Mouse (Mus musculus): ENCODE measurements at regions not wholly inside any gene's neighbourhood (a gene's known extent, or its start where the extent isn't known, plus 50 kb on each side); places are given as distances from the start of the nearest gene placed in this dataset.

DNA sequence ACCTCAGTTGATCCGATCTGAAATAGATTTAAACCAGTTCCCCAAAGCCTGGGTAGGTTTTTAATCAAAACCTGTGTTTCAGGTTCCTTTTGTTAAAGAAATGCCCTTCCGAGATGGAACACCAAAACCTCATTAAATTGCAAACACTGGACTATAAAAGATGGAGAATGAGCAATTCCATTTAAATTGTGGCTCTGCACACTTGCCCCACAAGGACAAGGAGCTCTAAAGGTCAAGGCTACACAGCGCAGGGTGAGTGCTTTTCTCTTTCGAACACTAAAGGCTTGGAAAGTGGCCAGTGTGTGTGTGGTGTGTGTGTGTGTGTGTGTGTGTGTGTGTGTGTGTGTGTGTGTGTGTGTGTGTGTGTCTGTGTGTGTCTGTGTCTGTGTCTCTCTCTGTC lies 246.1 kb downstream of the Tmem38b start:
- Histone ChIP-seq H3K4me2 (replicated peaks) (no peak overlapping the region), H3K36me3 (no peaks in the 10 kb centered on the region), H3K27ac (no peak overlapping the region; the same call in 1 of the 2 replicates), H3K27me3 (no peaks in the 10 kb centered on the region), H3K9me3 (replicated peaks) (peaks cover 8% of the 10 kb centered on the region), H3K4me3 (no peak overlapping the region), H3K4me1 (peaks cover 16% of the 10 kb centered on the region), H3K9ac (no peak overlapping the region)
- 0 out of 2 replicates have a peak, but pooled peaks have one; percentile 18 for ATAC-seq (ENCODE audit: low FRiP score)
- 43% methylated on average over 4 of the region's 4 CpGs for WGBS

DNA sequence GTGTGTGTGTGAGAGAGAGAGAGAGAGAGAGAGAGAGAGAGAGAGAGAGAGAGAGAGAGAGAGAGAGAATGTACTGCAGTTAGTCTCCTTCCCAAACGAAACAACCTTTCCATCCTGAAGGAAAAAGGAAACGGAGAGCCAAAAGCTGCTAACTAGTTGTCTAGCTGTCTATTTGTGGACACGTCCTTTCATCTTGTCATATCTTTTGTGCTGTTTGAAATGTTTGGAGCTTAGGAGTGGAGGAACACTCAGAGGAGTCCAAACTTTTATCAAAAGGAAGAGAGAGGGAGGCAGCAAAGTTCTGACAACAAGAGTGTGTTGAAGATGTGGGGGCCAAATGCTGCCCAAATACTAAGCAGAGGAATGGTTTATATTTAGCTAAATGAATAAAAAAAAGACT lies 246.6 kb downstream of the Tmem38b start:
- no peak for ATAC-seq (ENCODE audit: low FRiP score)
- Histone ChIP-seq H3K9ac (no peak overlapping the region), H3K9me3 (replicated peaks) (peaks cover 8% of the 10 kb centered on the region), H3K36me3 (no peaks in the 10 kb centered on the region), H3K4me1 (peaks cover 16% of the 10 kb centered on the region), H3K4me2 (replicated peaks) (no peak overlapping the region; the same call in 1 of the 2 replicates), H3K27me3 (no peaks in the 10 kb centered on the region), H3K27ac (peak overlapping the region; percentile 67), H3K4me3 (no peak overlapping the region)
- WGBS = 23% methylated on average over 3 of the region's 3 CpGs

DNA sequence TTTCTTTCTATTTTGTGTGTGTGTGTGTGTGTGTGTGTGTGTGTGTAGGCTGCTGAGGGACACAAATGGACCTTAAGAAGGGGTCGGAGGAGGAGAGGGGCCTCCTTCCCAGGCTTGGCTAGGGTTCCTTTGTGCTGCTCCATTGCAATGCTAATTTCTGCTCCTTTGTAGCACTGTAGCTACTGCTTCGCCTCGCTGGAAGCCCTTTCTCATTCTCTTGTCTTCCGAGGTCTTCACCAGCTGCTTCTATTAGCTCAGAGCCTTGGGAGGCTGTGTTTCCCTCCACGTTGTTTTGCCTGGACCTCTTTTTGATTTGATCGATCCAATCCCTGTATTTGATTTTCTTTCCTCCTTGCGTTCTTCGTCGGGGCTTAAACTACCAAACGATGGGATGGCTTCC lies 247.1 kb downstream of the Tmem38b start:
- Histone ChIP-seq H3K4me1 (peaks cover 16% of the 10 kb centered on the region), H3K4me2 (replicated peaks) (peak overlapping the region; percentile 21), H3K27ac (peak overlapping the region; percentile 67), H3K27me3 (no peaks in the 10 kb centered on the region), H3K4me3 (no peak overlapping the region), H3K36me3 (no peaks in the 10 kb centered on the region), H3K9me3 (replicated peaks) (peaks cover 8% of the 10 kb centered on the region), H3K9ac (no peak overlapping the region)
- peak; percentile 88 for ATAC-seq (ENCODE audit: low FRiP score)
- 12% methylated on average over 10 of the region's 10 CpGs for WGBS

DNA sequence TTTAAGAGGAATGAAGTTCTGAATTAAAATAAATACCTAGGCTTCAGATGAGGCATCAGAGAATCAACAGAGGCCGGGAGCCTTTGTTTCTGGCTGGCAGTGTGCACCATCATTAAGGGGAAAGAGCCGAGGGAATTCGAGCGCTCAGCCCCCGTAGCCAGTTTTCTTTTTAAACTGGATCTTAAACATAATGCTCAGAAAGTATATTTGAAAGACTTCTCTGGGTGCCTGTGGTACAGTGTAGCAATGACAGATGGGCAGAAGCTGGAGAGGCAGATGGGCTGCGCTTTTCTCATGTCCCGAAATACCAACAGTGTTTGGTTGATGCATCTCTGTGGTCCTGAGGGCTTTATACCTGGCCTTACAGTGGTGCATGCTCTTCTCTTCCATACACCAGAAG lies 247.6 kb downstream of the Tmem38b start:
- no peaks in the 10 kb centered on the region for H3K36me3 ChIP-seq
- peak overlapping the region; percentile 67 for H3K27ac ChIP-seq
- ATAC-seq (ENCODE audit: low FRiP score) = 0 out of 2 replicates have a peak, but pooled peaks have one; percentile 40
- no peak overlapping the region for H3K4me3 ChIP-seq
- no peak overlapping the region for H3K9ac ChIP-seq
- peaks cover 8% of the 10 kb centered on the region for H3K9me3 ChIP-seq (replicated peaks)
- peaks cover 16% of the 10 kb centered on the region for H3K4me1 ChIP-seq
- no peaks in the 10 kb centered on the region for H3K27me3 ChIP-seq
- peak overlapping the region; percentile 21; the same call in 1 of the 2 replicates for H3K4me2 ChIP-seq (replicated peaks)
- WGBS = 38% methylated on average over 7 of the region's 7 CpGs

- Histone ChIP-seq H3K27ac (no peak overlapping the region), H3K4me1 (peaks cover 16% of the 10 kb centered on the region), H3K9ac (no peak overlapping the region), H3K9me3 (replicated peaks) (peaks cover 8% of the 10 kb centered on the region), H3K4me2 (replicated peaks) (no peak overlapping the region), H3K4me3 (no peak overlapping the region), H3K27me3 (no peaks in the 10 kb centered on the region), H3K36me3 (no peaks in the 10 kb centered on the region)
- no peak for ATAC-seq (ENCODE audit: low FRiP score)
- 60% methylated on average over 5 of the region's 5 CpGs for WGBS
Measured at GRCm38 (mm10) chr4:54074226-54074625, 248.4 kb downstream of the Tmem38b start.

DNA sequence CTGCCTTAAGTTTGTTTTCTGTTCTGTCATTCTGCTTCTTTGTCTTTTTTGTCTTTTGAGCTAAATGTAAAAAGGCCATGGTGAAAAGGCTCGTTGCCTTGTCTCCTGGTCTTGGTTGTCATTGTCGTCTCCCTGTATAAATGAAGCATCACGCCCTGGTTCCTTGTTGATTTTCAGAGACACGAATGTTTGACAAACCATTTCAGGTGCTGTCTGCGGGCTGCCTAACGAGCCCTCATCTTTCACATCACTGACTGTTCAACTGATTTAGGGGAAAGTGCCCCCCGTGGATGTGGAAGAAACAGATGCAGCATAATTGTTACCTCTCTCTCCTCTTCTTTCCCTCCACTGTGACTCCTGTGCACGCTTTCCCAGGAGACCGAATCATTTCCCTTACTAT lies 254.7 kb downstream of the Tmem38b start:
- Histone ChIP-seq H3K9me3 (replicated peaks) (no peaks in the 10 kb centered on the region), H3K9ac (no peak overlapping the region), H3K36me3 (no peaks in the 10 kb centered on the region), H3K4me1 (no peaks in the 10 kb centered on the region), H3K4me3 (no peak overlapping the region), H3K27me3 (no peaks in the 10 kb centered on the region), H3K4me2 (replicated peaks) (no peak overlapping the region), H3K27ac (no peak overlapping the region)
- WGBS = 54% methylated on average over 9 of the region's 9 CpGs
- ATAC-seq (ENCODE audit: low FRiP score) = no peak

GRCm38 (mm10) chr4:54081411-54081810 lies 255.6 kb downstream of the Tmem38b start:
- H3K27me3 ChIP-seq = no peaks in the 10 kb centered on the region
- no peak overlapping the region for H3K27ac ChIP-seq
- H3K4me1 ChIP-seq = no peaks in the 10 kb centered on the region
- no peaks in the 10 kb centered on the region for H3K9me3 ChIP-seq (replicated peaks)
- H3K9ac ChIP-seq = no peak overlapping the region
- no peak overlapping the region for H3K4me3 ChIP-seq
- ATAC-seq (ENCODE audit: low FRiP score) = no peak
- 86% methylated on average over 5 of the region's 5 CpGs for WGBS
- H3K4me2 ChIP-seq (replicated peaks) = no peak overlapping the region
- no peaks in the 10 kb centered on the region for H3K36me3 ChIP-seq

GRCm38 (mm10) chr4:54084747-54085146 lies 258.9 kb downstream of the Tmem38b start:
- H3K27me3 ChIP-seq = no peaks in the 10 kb centered on the region
- H3K4me3 ChIP-seq = no peak overlapping the region
- no peaks in the 10 kb centered on the region for H3K36me3 ChIP-seq
- 91% methylated on average over 6 of the region's 6 CpGs for WGBS
- H3K4me2 ChIP-seq (replicated peaks) = no peak overlapping the region
- H3K9ac ChIP-seq = no peak overlapping the region
- no peaks in the 10 kb centered on the region for H3K4me1 ChIP-seq
- ATAC-seq (ENCODE audit: low FRiP score) = no peak
- H3K27ac ChIP-seq = no peak overlapping the region
- no peaks in the 10 kb centered on the region for H3K9me3 ChIP-seq (replicated peaks)

DNA sequence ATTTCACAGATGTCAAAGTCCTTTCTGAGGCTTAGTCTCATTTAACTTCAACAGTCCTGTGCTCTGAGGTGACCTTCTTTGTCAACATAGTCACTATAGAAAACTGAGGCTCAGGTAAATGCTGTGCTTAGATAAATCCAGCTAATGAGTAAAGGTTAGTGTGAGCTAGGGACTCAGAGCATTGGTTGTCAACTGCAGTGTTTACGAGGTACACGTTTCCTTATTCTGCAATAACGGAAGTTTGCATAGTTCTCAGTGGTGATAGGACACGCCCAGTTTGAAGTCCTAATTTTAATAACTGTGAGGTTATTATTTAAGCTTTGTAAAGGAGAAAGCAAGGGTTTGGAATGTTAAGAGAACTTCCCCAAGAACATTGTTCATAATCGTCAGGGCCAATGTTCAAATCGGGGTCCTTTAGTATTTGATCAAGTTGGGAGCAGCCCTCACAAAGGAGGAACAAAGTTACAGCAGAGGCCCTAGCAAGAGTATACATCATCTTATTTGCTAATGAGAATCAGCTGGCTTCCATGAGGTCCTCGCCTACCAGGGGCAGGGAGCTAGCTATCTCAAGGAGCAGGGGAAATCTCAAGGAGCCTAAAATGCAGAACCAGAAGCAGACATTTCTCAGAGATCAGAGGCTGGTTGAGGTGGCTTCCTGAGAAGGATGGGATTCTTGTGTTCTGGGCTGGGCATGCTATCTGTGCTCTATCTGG lies 268.6 kb downstream of the Tmem38b start:
- H3K27ac ChIP-seq = no peak overlapping the region
- no peaks in the 10 kb centered on the region for H3K27me3 ChIP-seq
- no peak for ATAC-seq (ENCODE audit: low FRiP score)
- no peak overlapping the region for H3K9ac ChIP-seq
- H3K4me2 ChIP-seq (replicated peaks) = no peak overlapping the region
- 82% methylated on average over 7 of the region's 7 CpGs for WGBS
- H3K9me3 ChIP-seq (replicated peaks) = no peaks in the 10 kb centered on the region
- H3K4me1 ChIP-seq = no peaks in the 10 kb centered on the region
- no peak overlapping the region for H3K4me3 ChIP-seq
- no peaks in the 10 kb centered on the region for H3K36me3 ChIP-seq

GRCm38 (mm10) chr4:54095200-54095930 lies 269.5 kb downstream of the Tmem38b start:
- no peaks in the 10 kb centered on the region for H3K4me1 ChIP-seq
- H3K4me2 ChIP-seq (replicated peaks) = no peak overlapping the region
- H3K36me3 ChIP-seq = no peaks in the 10 kb centered on the region
- H3K9me3 ChIP-seq (replicated peaks) = no peaks in the 10 kb centered on the region
- ATAC-seq (ENCODE audit: low FRiP score) = no peak
- WGBS = 51% methylated on average over 4 of the region's 4 CpGs
- no peak overlapping the region for H3K27ac ChIP-seq
- H3K4me3 ChIP-seq = no peak overlapping the region
- no peaks in the 10 kb centered on the region for H3K27me3 ChIP-seq
- H3K9ac ChIP-seq = no peak overlapping the region

GRCm38 (mm10) chr4:54097543-54097942 lies 271.7 kb downstream of the Tmem38b start:
- Histone ChIP-seq H3K4me1 (no peaks in the 10 kb centered on the region), H3K27me3 (no peaks in the 10 kb centered on the region), H3K4me3 (no peak overlapping the region), H3K27ac (no peak overlapping the region), H3K9ac (no peak overlapping the region), H3K9me3 (replicated peaks) (no peaks in the 10 kb centered on the region), H3K4me2 (replicated peaks) (no peak overlapping the region), H3K36me3 (no peaks in the 10 kb centered on the region)
- no peak for ATAC-seq (ENCODE audit: low FRiP score)
- WGBS = 85% methylated on average over 2 of the region's 2 CpGs

DNA sequence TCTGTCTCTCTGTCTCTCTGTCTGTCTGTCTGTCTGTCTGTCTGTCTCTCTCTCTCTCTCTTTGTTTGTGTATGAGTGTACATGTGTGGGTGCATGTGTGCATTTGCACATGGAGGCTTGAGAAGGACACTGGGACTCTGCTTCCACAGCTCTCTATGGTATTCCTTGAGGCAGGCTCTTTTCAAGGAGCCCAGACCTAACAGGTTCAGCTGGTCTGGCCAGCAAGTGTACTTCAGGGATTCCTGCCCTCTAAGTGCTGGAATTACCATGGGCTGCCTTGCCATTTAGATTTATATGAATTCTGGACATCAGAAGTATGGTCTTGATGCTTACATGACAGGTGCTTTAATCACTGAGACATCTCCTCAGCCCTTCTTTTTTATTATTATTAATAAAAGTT lies 274.4 kb downstream of the Tmem38b start:
- Histone ChIP-seq H3K27me3 (no peaks in the 10 kb centered on the region), H3K9me3 (replicated peaks) (no peaks in the 10 kb centered on the region), H3K4me1 (no peaks in the 10 kb centered on the region), H3K27ac (no peak overlapping the region), H3K9ac (no peak overlapping the region), H3K4me3 (no peak overlapping the region), H3K4me2 (replicated peaks) (no peak overlapping the region), H3K36me3 (no peaks in the 10 kb centered on the region)
- no peak for ATAC-seq (ENCODE audit: low FRiP score)

- 82% methylated on average over 4 of the region's 4 CpGs for WGBS
- H3K9ac ChIP-seq = no peak overlapping the region
- H3K9me3 ChIP-seq (replicated peaks) = no peaks in the 10 kb centered on the region
- no peaks in the 10 kb centered on the region for H3K4me1 ChIP-seq
- no peaks in the 10 kb centered on the region for H3K27me3 ChIP-seq
- H3K36me3 ChIP-seq = no peaks in the 10 kb centered on the region
- H3K4me2 ChIP-seq (replicated peaks) = no peak overlapping the region
- no peak overlapping the region for H3K4me3 ChIP-seq
- ATAC-seq (ENCODE audit: low FRiP score) = no peak
- H3K27ac ChIP-seq = no peak overlapping the region
Measured at GRCm38 (mm10) chr4:54106976-54107375, 281.1 kb downstream of the Tmem38b start.
